Mouse (Mus musculus) ES-E14 (cell line): ENCODE data around the gene Rapgef2.
"Not testable (repeated sequence)": the region's sequence is repeated elsewhere in the genome, so short reads cannot be mapped to it uniquely, and the experiment has no call there.

ENCODE experiments used
- HCFC1 ChIP-seq: IDR thresholded peaks from 2 replicates; pipeline ENCODE4 v1.6.1; 2012; ENCODE audit warnings: low read length, inconsistent platforms, borderline replicate concordance; ENCODE audit not compliant: insufficient read depth
- ZNF384 ChIP-seq: IDR thresholded peaks from 2 replicates; pipeline ENCODE4 v1.6.1; 2012; ENCODE audit warnings: low read depth, low read length, inconsistent platforms

GRCm38 (mm10) chr3:79171146-79171545, 115.2 kb downstream of the Rapgef2 start:
- TF ChIP-seq ZNF384, HCFC1: not testable (repeated sequence)
